ENCODE assay signal across 8 mouse cellular contexts in the genomic region with DNA sequence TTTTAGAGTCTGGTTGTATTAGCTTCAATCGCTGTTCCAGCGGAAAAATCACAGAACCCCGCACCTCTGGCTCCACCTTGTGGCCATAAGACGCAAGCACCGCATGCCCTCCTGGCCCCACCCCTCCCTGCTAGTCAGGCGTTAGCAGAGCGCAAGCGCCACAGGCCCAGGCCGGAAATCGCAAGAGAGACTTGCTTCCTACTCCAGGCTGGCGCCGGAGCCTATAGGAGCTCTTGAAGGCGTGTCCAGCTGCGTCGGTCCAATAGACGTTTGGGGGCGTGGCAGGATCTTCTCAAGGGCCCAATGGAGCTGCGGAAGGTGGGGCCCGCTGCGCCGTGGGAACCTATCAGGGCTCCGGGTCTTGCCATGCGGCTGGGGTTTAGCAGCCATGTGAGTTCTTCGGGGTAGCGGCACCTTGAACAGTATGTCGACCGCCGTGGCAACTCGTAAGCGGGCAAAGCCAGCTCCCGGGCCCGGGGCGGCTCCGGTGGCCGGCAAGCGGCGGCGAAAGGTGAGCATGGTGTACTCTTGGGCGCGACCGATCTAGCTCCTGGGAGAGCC. TPM values are rescaled to one million over a fixed set of nuclear protein-coding genes. Genes with fewer than 3 reads are reported as not detected.
DNase-seq lines count a peak whose midpoint lies in the region; ATAC-seq and TF ChIP-seq lines count a peak whose summit lies in the region.

A gene (minus strand): TSS at position 26 of the 561 bp plus-strand sequence.

- no peaks in the 10 kb centered on the region for H3K9me3 ChIP-seq in kidney, embryonic 14.5 days (ENCODE audit: control insufficient read depth, low read length)
- H3K9me3 ChIP-seq in limb, embryonic 15.5 days: no peaks in the 10 kb centered on the region

- H3K36me3 ChIP-seq in kidney, embryonic 14.5 days (ENCODE audit: control insufficient read depth, insufficient read depth, low read length): peaks cover 16% of the 10 kb centered on the region
- H3K36me3 ChIP-seq in limb, embryonic 15.5 days: peaks cover 28% of the 10 kb centered on the region

- peak within 1 kb of the TSS; percentile 75 for H3K27ac ChIP-seq in bone marrow macrophage, adult 2 months (ENCODE audit: insufficient read depth, low read depth, low read length)
- peak within 1 kb of the TSS; percentile 99 for H3K27ac ChIP-seq in embryonic fibroblast, embryonic 13.5 days (ENCODE audit: insufficient read depth, low read length)
- peak within 1 kb of the TSS; percentile 67; the same call in 1 of the 2 replicates for H3K27ac ChIP-seq in kidney, embryonic 14.5 days (ENCODE audit: low read depth, low read length)
- peak within 1 kb of the TSS; percentile 87 for H3K27ac ChIP-seq in limb, embryonic 15.5 days

- WGBS in kidney, embryonic 14.5 days: under 1% methylated on average over 41 of the region's 41 CpGs
- under 1% methylated on average over 41 of the region's 41 CpGs for WGBS in limb, embryonic 15.5 days

- ATAC-seq in kidney, embryonic 14.5 days (ENCODE audit: low FRiP score, low TSS enrichment): peak; percentile 97
- peak; percentile 97 for ATAC-seq in limb, embryonic 15.5 days (ENCODE audit: insufficient number of reproducible peaks, low FRiP score, low TSS enrichment, low read depth)

- peak within 1 kb of the TSS; percentile 79 for H3K4me2 ChIP-seq in kidney, embryonic 14.5 days (replicated peaks; ENCODE audit: low read depth, low read length)
- peak within 1 kb of the TSS; percentile 92 for H3K4me2 ChIP-seq in limb, embryonic 15.5 days

- peak; percentile 56; the same call in 1 of the 2 replicates for TF ChIP-seq CTCF in bone marrow macrophage, adult 2 months (IDR thresholded peaks at IDR 0.05; ENCODE audit: low read depth, low read length)
- TF ChIP-seq CTCF in embryonic fibroblast, embryonic 13.5 days (IDR thresholded peaks at IDR 0.05; ENCODE audit: borderline replicate concordance, insufficient read depth, low read length): peak; percentile 86

- no peaks in the 10 kb centered on the region for H3K27me3 ChIP-seq in kidney, embryonic 14.5 days (ENCODE audit: control insufficient read depth, insufficient read depth, low read length)
- peaks cover 3% of the 10 kb centered on the region; the same call in 1 of the 2 replicates for H3K27me3 ChIP-seq in limb, embryonic 15.5 days

- TF ChIP-seq POLR2A in bone marrow macrophage, adult 2 months (IDR thresholded peaks at IDR 0.05; ENCODE audit: borderline replicate concordance, low read depth, low read length): no peak
- 0 out of 2 replicates have a peak, but pooled peaks have one; percentile 48 for TF ChIP-seq POLR2A in embryonic fibroblast, embryonic 13.5 days (IDR thresholded peaks at IDR 0.05; ENCODE audit: low read depth, low read length)

- peak within 1 kb of the TSS; percentile 74 for H3K9ac ChIP-seq in kidney, embryonic 14.5 days (ENCODE audit: low read depth, low read length)
- peak within 1 kb of the TSS; percentile 54 for H3K9ac ChIP-seq in limb, embryonic 15.5 days

- peak within 1 kb of the TSS; percentile 71 for H3K4me3 ChIP-seq in bone marrow macrophage, adult 2 months (ENCODE audit: insufficient read depth, low read length)
- peak within 1 kb of the TSS; percentile 99 for H3K4me3 ChIP-seq in embryonic fibroblast, embryonic 13.5 days (ENCODE audit: insufficient read depth, low read length)
- peak within 1 kb of the TSS; percentile 70 for H3K4me3 ChIP-seq in kidney, embryonic 14.5 days (ENCODE audit: low read length)
- H3K4me3 ChIP-seq in limb, embryonic 15.5 days: peak within 1 kb of the TSS; percentile 82

- DNase-seq in A20 (ENCODE audit: low read depth, low spot score): peak; percentile 100
- DNase-seq in heart, adult 9 months (ENCODE audit: low spot score in 2 of 2): peak; percentile 100
- DNase-seq in monocyte, adult 2 months (ENCODE audit: low read depth in 1 of 2, low spot score in 2 of 2): peak; percentile 97 to 99
- peak; percentile 99 to 100 for DNase-seq in spleen, postnatal 36 days (ENCODE audit: low spot score in 2 of 2)

- peaks cover 8% of the 10 kb centered on the region for H3K4me1 ChIP-seq in bone marrow macrophage, adult 2 months (ENCODE audit: control insufficient read depth, insufficient read depth, low read length)
- H3K4me1 ChIP-seq in embryonic fibroblast, embryonic 13.5 days (ENCODE audit: control insufficient read depth, insufficient read depth, low read length): peaks cover 9% of the 10 kb centered on the region
- H3K4me1 ChIP-seq in kidney, embryonic 14.5 days (ENCODE audit: control insufficient read depth, insufficient read depth, low read length): peaks cover 23% of the 10 kb centered on the region
- H3K4me1 ChIP-seq in limb, embryonic 15.5 days: peaks cover 47% of the 10 kb centered on the region

RNA-seq across cellular contexts. Expression of the gene that starts here (rescaled TPM):
- polyA plus RNA-seq in bone marrow macrophage, adult 2 months (2012; ENCODE audit: insufficient read depth, insufficient read length, missing spikeins): 21.0 and 22.0 TPM in 2 replicates
- 99.0 and 131 TPM in 2 replicates for polyA plus RNA-seq in embryonic fibroblast, embryonic 13.5 days (2011; ENCODE audit: insufficient read length, low read depth, missing spikeins)
- 1.9 and 2.7 TPM in 2 replicates for polyA plus RNA-seq in kidney, embryonic 14.5 days (2014; fragmentation: Nextera tagmentation; extraction: Ambion mirVana)
- polyA plus RNA-seq in limb, embryonic 15.5 days (2015; fragmentation: Nextera tagmentation; extraction: Ambion mirVana): 6.1 and 8.5 TPM in 2 replicates

Comparison
In these comparisons a context has a peak if more than half of its experiments do, and no peak if none do; other contexts are left out.
1. Peak in every context shown above with its lines: DNase-seq, ATAC-seq, H3K4me3 ChIP-seq and H3K27ac ChIP-seq.